Comparison of ENCODE assay signal across 8 mouse cellular contexts in the genomic region with DNA sequence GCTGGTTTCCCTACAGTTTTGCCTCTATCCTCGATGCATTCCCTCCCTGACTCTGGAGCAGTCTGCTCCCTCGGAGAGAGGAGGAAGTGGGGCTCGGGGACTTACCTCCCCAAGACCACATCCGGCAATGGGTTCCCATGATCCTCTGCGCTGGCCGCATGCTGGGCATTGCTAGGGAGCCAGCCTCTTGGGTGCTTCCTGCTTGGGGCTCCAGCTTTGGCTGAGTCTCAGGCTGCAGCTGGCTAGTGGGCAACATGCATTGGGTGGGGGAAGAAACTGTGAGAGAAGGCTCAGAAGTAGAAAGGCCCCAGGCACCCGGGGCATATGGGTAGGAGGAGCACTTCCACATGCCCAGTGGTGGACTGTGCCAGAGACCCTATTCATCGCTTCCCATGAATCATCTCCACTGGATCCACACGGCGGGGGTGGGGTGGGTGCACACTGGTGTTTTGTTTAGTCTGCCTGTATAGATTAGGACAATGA. TPM values are rescaled to one million over a fixed set of nuclear protein-coding genes. Genes with fewer than 3 reads are reported as not detected.
A peak's percentile ranks its signal among the peaks of the same experiment; 100 is the strongest.
DNase-seq lines count a peak whose midpoint lies in the region; ATAC-seq and TF ChIP-seq lines count a peak whose summit lies in the region.

No protein-coding gene starts in this region.

- H3K9ac ChIP-seq in liver, embryonic 14.5 days (replicated peaks): peak overlapping the region; percentile 38

- peaks cover 13 to 22% of the 10 kb centered on the region in 2 experiments for H3K4me1 ChIP-seq in liver, embryonic 14.5 days (replicated peaks; ENCODE audit: control insufficient read depth in 2 of 2, insufficient read depth in 2 of 2, low read length in 1 of 2)

- TF ChIP-seq CTCF in liver, embryonic 14.5 days (IDR thresholded peaks at IDR 0.05; ENCODE audit: low read depth): no peak

- intact Hi-C loops in heart, postnatal 25 days (cut with DNase I): loop anchor here (2.0 kb wide), 1 partner anchor 104 kb away; no protein-coding TSS in a partner anchor

- no peaks in the 10 kb centered on the region for H3K27me3 ChIP-seq in liver, embryonic 14.5 days (ENCODE audit: control insufficient read depth, insufficient read depth, low read length)

- peak overlapping the region; percentile 16 for H3K27ac ChIP-seq in liver, embryonic 14.5 days

- H3K4me3 ChIP-seq in liver, embryonic 14.5 days (ENCODE audit: insufficient read depth in 1 of 2, low read depth in 2 of 2, low read length in 2 of 2): peak overlapping the region; percentile 10 to 32

- peak; percentile 60 for DNase-seq in cerebellum, postnatal 14 days
- peak; percentile 87 to 90 for DNase-seq in B cell, adult 2 months
- peak; percentile 40 for DNase-seq in c-Kit-positive CD71-positive TER-119-positive erythroid progenitor cells, embryonic 14.5 days (ENCODE audit: low spot score)
- DNase-seq in heart, postnatal 25 days (ENCODE audit: low spot score): peak; percentile 52
- no peak for DNase-seq in liver, embryonic 14.5 days (ENCODE audit: low read depth in 3 of 3, low spot score in 3 of 3)
- DNase-seq in skeletal muscle tissue, adult 2 months (ENCODE audit: low read depth, low spot score): peak; percentile 67
- DNase-seq in urinary bladder, adult 2 months (ENCODE audit: low spot score): no peak

- no peak for ATAC-seq in cerebellum, adult (ENCODE audit: insufficient number of reproducible peaks, low FRiP score, low TSS enrichment)
- peak; percentile 29; the same call in 1 of the 2 replicates for ATAC-seq in liver, embryonic 14.5 days (ENCODE audit: insufficient read depth)

- no peak for TF ChIP-seq EP300 in liver, embryonic 14.5 days (IDR thresholded peaks at IDR 0.05; ENCODE audit: low read depth)

- 26% methylated on average over 10 of the region's 10 CpGs for WGBS in liver, embryonic 14.5 days (ENCODE audit: insufficient replicate concordance)

- no peaks in the 10 kb centered on the region for H3K9me3 ChIP-seq in liver, embryonic 14.5 days (ENCODE audit: control insufficient read depth, low read length)

- no peaks in the 10 kb centered on the region for H3K36me3 ChIP-seq in liver, embryonic 14.5 days (replicated peaks; ENCODE audit: control insufficient read depth, insufficient read depth, low read depth)

- peak overlapping the region; percentile 62 for H3K4me2 ChIP-seq in liver, embryonic 14.5 days (ENCODE audit: low read depth)

RNA-seq across cellular contexts. Expression of a gene that starts 4.7 kb away (rescaled TPM):
- total RNA-seq in heart, postnatal 25 days (2021): 100 to 1,000 TPM in 1 of 2 experiments, 10 to 100 TPM in 1; 85.0 to 102 TPM
- 8.0 and 9.0 TPM in 2 replicates for polyA plus RNA-seq in liver, embryonic 14.5 days (2012; rRNA removed)
- 7.5 and 11.4 TPM in 2 replicates for polyA plus RNA-seq in liver, embryonic 14.5 days (2014; fragmentation: Nextera tagmentation; extraction: Ambion mirVana)
- polyA plus RNA-seq in urinary bladder, adult 2 months (2012; rRNA removed): 55.0 and 73.2 TPM in 2 replicates

Comparison
In these comparisons a context has a peak if more than half of its experiments do, and no peak if none do; other contexts are left out.
1. DNase-seq: peak in cerebellum, postnatal 14 days (2 of 2), B cell, adult 2 months (2 of 2), c-Kit-positive CD71-positive TER-119-positive erythroid progenitor cells, embryonic 14.5 days (single experiment), heart, postnatal 25 days (single experiment) and skeletal muscle tissue, adult 2 months (single experiment); none in liver, embryonic 14.5 days (0 of 3) and urinary bladder, adult 2 months (single experiment).